Mouse (Mus musculus): Measurements from ENCODE around the gene Rapgef1.
A peak's percentile ranks its signal among the peaks of the same experiment; 100 is the strongest.

Gene Rapgef1

GRCm38 (mm10) chr2:29639953-29640743 lies 20.6 kb downstream of the Rapgef1 start:
- no peak for DNase-seq (ENCODE audit: low read depth in 2 of 2, low spot score in 2 of 2)

- no peak for DNase-seq (ENCODE audit: low read depth in 2 of 2, low spot score in 2 of 2)
Observed at GRCm38 (mm10) chr2:29641707-29642106, 22.2 kb downstream of the Rapgef1 start.

GRCm38 (mm10) chr2:29643418-29643817 lies 23.9 kb downstream of the Rapgef1 start:
- no peak for DNase-seq (ENCODE audit: low read depth in 2 of 2, low spot score in 2 of 2)

- no peak for DNase-seq (ENCODE audit: low read depth in 2 of 2, low spot score in 2 of 2)
Observed at GRCm38 (mm10) chr2:29645071-29645628, 25.6 kb downstream of the Rapgef1 start.

- DNase-seq (ENCODE audit: low read depth in 2 of 2, low spot score in 2 of 2), result no peak
Observed at GRCm38 (mm10) chr2:29646613-29647012, 27.1 kb downstream of the Rapgef1 start.

GRCm38 (mm10) chr2:29647162-29647561 lies 27.6 kb downstream of the Rapgef1 start:
- no peak for DNase-seq (ENCODE audit: low read depth in 2 of 2, low spot score in 2 of 2)

- no peak for DNase-seq (ENCODE audit: low read depth in 2 of 2, low spot score in 2 of 2)
Observed at GRCm38 (mm10) chr2:29647808-29648207, 28.3 kb downstream of the Rapgef1 start.

GRCm38 (mm10) chr2:29648956-29649794 lies 29.7 kb downstream of the Rapgef1 start:
- no peak for DNase-seq (ENCODE audit: low read depth in 2 of 2, low spot score in 2 of 2)

GRCm38 (mm10) chr2:29649795-29650457 lies 30.4 kb downstream of the Rapgef1 start:
- peak; percentile 40 to 57 for DNase-seq (ENCODE audit: low read depth in 2 of 2, low spot score in 2 of 2)

- DNase-seq (ENCODE audit: low read depth in 2 of 2, low spot score in 2 of 2), result no peak
Observed at GRCm38 (mm10) chr2:29651876-29652275, 32.4 kb downstream of the Rapgef1 start.

GRCm38 (mm10) chr2:29655433-29655832 lies 35.9 kb downstream of the Rapgef1 start:
- DNase-seq (ENCODE audit: low read depth in 2 of 2, low spot score in 2 of 2), result no peak

GRCm38 (mm10) chr2:29656095-29656494 lies 36.6 kb downstream of the Rapgef1 start:
- no peak for DNase-seq (ENCODE audit: low read depth in 2 of 2, low spot score in 2 of 2)

- DNase-seq (ENCODE audit: low read depth in 2 of 2, low spot score in 2 of 2), result no peak
Observed at GRCm38 (mm10) chr2:29657089-29657488, 37.6 kb downstream of the Rapgef1 start.

GRCm38 (mm10) chr2:29661751-29662191 lies 42.3 kb downstream of the Rapgef1 start:
- DNase-seq (ENCODE audit: low read depth in 2 of 2, low spot score in 2 of 2), result peak; percentile 50 to 72

- no peak for DNase-seq (ENCODE audit: low read depth in 2 of 2, low spot score in 2 of 2)
Observed at GRCm38 (mm10) chr2:29663260-29663877, 43.8 kb downstream of the Rapgef1 start.

- peak in 1 of 2 experiments; percentile 56 for DNase-seq (ENCODE audit: low read depth in 2 of 2, low spot score in 2 of 2)
Observed at GRCm38 (mm10) chr2:29665421-29665820, 45.9 kb downstream of the Rapgef1 start.

- DNase-seq (ENCODE audit: low read depth in 2 of 2, low spot score in 2 of 2), result no peak
Observed at GRCm38 (mm10) chr2:29666589-29666988, 47.1 kb downstream of the Rapgef1 start.

GRCm38 (mm10) chr2:29667109-29667508 lies 47.6 kb downstream of the Rapgef1 start:
- DNase-seq (ENCODE audit: low read depth in 2 of 2, low spot score in 2 of 2), result no peak

GRCm38 (mm10) chr2:29668011-29668691 lies 48.6 kb downstream of the Rapgef1 start:
- DNase-seq (ENCODE audit: low read depth in 2 of 2, low spot score in 2 of 2), result no peak

GRCm38 (mm10) chr2:29668963-29669362 lies 49.4 kb downstream of the Rapgef1 start:
- no peak for DNase-seq (ENCODE audit: low read depth in 2 of 2, low spot score in 2 of 2)
